Comparison of ENCODE assay signal across 17 mouse cellular contexts in genomic region chr2:79172967-79173919, GRCm38 (mm10).
DNase-seq lines count a peak whose midpoint lies in the region; ATAC-seq and TF ChIP-seq lines count a peak whose summit lies in the region.
"Had no signal": no experiment of that assay in that cellular context is flagged by ENCODE, and none has a peak within 500 bp of the region (broad histone marks: within the 10 kb centered on the region; RNA-seq: fewer than 3 reads in every experiment).

No protein-coding gene starts in this region.

- DNase-seq in 416B (ENCODE audit: low read depth) (peak; percentile 61), G1E (ENCODE audit: low spot score) (no peak), MN1 (ENCODE audit: low spot score) (no peak)
- no peak for DNase-seq in urinary bladder, adult 2 months (ENCODE audit: low spot score)
- no peak for DNase-seq in heart, adult 9 months (ENCODE audit: low spot score in 2 of 2)
- DNase-seq: adrenal gland, postnatal 25 days; gastrocnemius, postnatal 10 days; kidney, adult 11 months; spleen, adult 18-20 months had no signal

- ATAC-seq in G1E (ENCODE audit: extremely low read depth, insufficient number of reproducible peaks, low FRiP score, poor library complexity, severe bottlenecking) = peak; percentile 91
- ATAC-seq in common myeloid progenitor, adult 5-6 weeks (replicated peaks; ENCODE audit: low read depth, poor library complexity, severe bottlenecking) = peak; percentile 89
- ATAC-seq in liver, embryonic 15.5 days (ENCODE audit: insufficient read depth) = peak; percentile 42
- ATAC-seq in neural tube, embryonic 15.5 days (ENCODE audit: low FRiP score) = no peak
- ATAC-seq: forebrain, embryonic 15.5 days; midbrain, embryonic 15.5 days had no signal

- H3K27ac ChIP-seq in liver, embryonic 15.5 days (replicated peaks) = no peak overlapping the region
- H3K27ac ChIP-seq in neural tube, embryonic 15.5 days (replicated peaks) = no peak overlapping the region
- H3K27ac ChIP-seq: forebrain, embryonic 15.5 days; midbrain, embryonic 15.5 days; neural tube, embryonic 13.5 days had no signal

- no peak overlapping the region for H3K4me3 ChIP-seq in G1E (ENCODE audit: low read depth, low read length)
- no peak overlapping the region for H3K4me3 ChIP-seq in liver, embryonic 15.5 days (replicated peaks)
- no peak overlapping the region for H3K4me3 ChIP-seq in neural tube, embryonic 15.5 days (replicated peaks)
- H3K4me3 ChIP-seq: forebrain, embryonic 15.5 days; heart, embryonic 12.5 days; midbrain, embryonic 15.5 days; neural tube, embryonic 13.5 days had no signal

- no peak for TF ChIP-seq CTCF in G1E (IDR thresholded peaks at IDR 0.05; ENCODE audit: low read depth, low read length)

- H3K9ac ChIP-seq in liver, embryonic 15.5 days = no peak overlapping the region
- no peak overlapping the region for H3K9ac ChIP-seq in neural tube, embryonic 15.5 days (replicated peaks)
- H3K9ac ChIP-seq: forebrain, embryonic 15.5 days; heart, embryonic 12.5 days; midbrain, embryonic 15.5 days; neural tube, embryonic 13.5 days had no signal

- H3K9me3 ChIP-seq in G1E (replicated peaks) = no peaks in the 10 kb centered on the region
- H3K9me3 ChIP-seq in liver, embryonic 15.5 days (replicated peaks) = no peaks in the 10 kb centered on the region
- no peaks in the 10 kb centered on the region for H3K9me3 ChIP-seq in neural tube, embryonic 15.5 days (replicated peaks)
- H3K9me3 ChIP-seq: forebrain, embryonic 15.5 days; heart, embryonic 12.5 days; midbrain, embryonic 15.5 days; neural tube, embryonic 13.5 days had no signal

- H3K36me3 ChIP-seq in G1E (replicated peaks) = no peaks in the 10 kb centered on the region
- no peaks in the 10 kb centered on the region for H3K36me3 ChIP-seq in liver, embryonic 15.5 days (replicated peaks)
- no peaks in the 10 kb centered on the region for H3K36me3 ChIP-seq in neural tube, embryonic 15.5 days
- H3K36me3 ChIP-seq: forebrain, embryonic 15.5 days; heart, embryonic 12.5 days; midbrain, embryonic 15.5 days; neural tube, embryonic 13.5 days had no signal

- no peak overlapping the region for H3K4me2 ChIP-seq in liver, embryonic 15.5 days
- no peak overlapping the region for H3K4me2 ChIP-seq in neural tube, embryonic 15.5 days
- H3K4me2 ChIP-seq: forebrain, embryonic 15.5 days; heart, embryonic 12.5 days; midbrain, embryonic 15.5 days; neural tube, embryonic 13.5 days had no signal

- WGBS in liver, embryonic 15.5 days (ENCODE audit: insufficient replicate concordance) = 28% methylated on average over 7 of the region's 7 CpGs
- WGBS in neural tube, embryonic 15.5 days = 44% methylated on average over 7 of the region's 7 CpGs

- no peaks in the 10 kb centered on the region for H3K27me3 ChIP-seq in G1E (ENCODE audit: insufficient read depth, low read length)
- H3K27me3 ChIP-seq in liver, embryonic 15.5 days = no peaks in the 10 kb centered on the region
- no peaks in the 10 kb centered on the region for H3K27me3 ChIP-seq in neural tube, embryonic 15.5 days (replicated peaks)
- H3K27me3 ChIP-seq: CH12.LX; forebrain, embryonic 15.5 days; heart, embryonic 12.5 days; midbrain, embryonic 15.5 days; neural tube, embryonic 13.5 days had no signal

- H3K4me1 ChIP-seq in G1E (ENCODE audit: insufficient read depth, low read depth, low read length) = peaks cover 11% of the 10 kb centered on the region
- peaks cover 10% of the 10 kb centered on the region for H3K4me1 ChIP-seq in liver, embryonic 15.5 days (replicated peaks)
- H3K4me1 ChIP-seq in neural tube, embryonic 15.5 days = no peaks in the 10 kb centered on the region
- H3K4me1 ChIP-seq: forebrain, embryonic 15.5 days had no signal
